Mouse (Mus musculus) naive thymus-derived CD4-positive, alpha-beta T cell, adult 2 months (primary cell): ENCODE results near the gene Akr1c19.
"Not testable (repeated sequence)": the region's sequence is repeated elsewhere in the genome, so short reads cannot be mapped to it uniquely, and the experiment has no call there.

Experiments used
- DNase-seq: peaks from one replicate; pipeline ENCODE4 v3.0.0-alpha.2; 2011; ENCODE audit warnings: low read depth

Akr1c19 gene

GRCm38 (mm10) chr13:4228441-4228840, at the start of gene Akr1c19:
Akr1c19 (plus strand) TSS chr13:4228700.
- no peak for DNase-seq

GRCm38 (mm10) chr13:4181321-4181720, 47.2 kb upstream of the Akr1c19 start:
- not testable (repeated sequence) for DNase-seq

GRCm38 (mm10) chr13:4183116-4183515, 45.4 kb upstream of the Akr1c19 start:
- DNase-seq = no peak

- not testable (repeated sequence) for DNase-seq
Measured at GRCm38 (mm10) chr13:4186641-4187411, 41.7 kb upstream of the Akr1c19 start.

- no peak for DNase-seq
Measured at GRCm38 (mm10) chr13:4188174-4188573, 40.3 kb upstream of the Akr1c19 start.

- DNase-seq = peak; percentile 64
Measured at GRCm38 (mm10) chr13:4190904-4191303, 37.6 kb upstream of the Akr1c19 start, which contains the start of gene Akr1c13. Akr1c13 (plus strand) TSS chr13:4191150.

GRCm38 (mm10) chr13:4192511-4192910, 36.0 kb upstream of the Akr1c19 start:
- no peak for DNase-seq

GRCm38 (mm10) chr13:4206147-4206903, 22.2 kb upstream of the Akr1c19 start:
- DNase-seq = no peak

GRCm38 (mm10) chr13:4211560-4212299, 16.8 kb upstream of the Akr1c19 start:
- no peak for DNase-seq

- DNase-seq = no peak
Measured at GRCm38 (mm10) chr13:4212309-4212708, 16.2 kb upstream of the Akr1c19 start.

- DNase-seq = not testable (repeated sequence)
Measured at GRCm38 (mm10) chr13:4215496-4215895, 13.0 kb upstream of the Akr1c19 start.

GRCm38 (mm10) chr13:4230841-4231623, 2.5 kb downstream of the Akr1c19 start:
- no peak for DNase-seq

GRCm38 (mm10) chr13:4233135-4233534, 4.6 kb downstream of the Akr1c19 start:
- no peak for DNase-seq

- no peak for DNase-seq
Measured at GRCm38 (mm10) chr13:4233536-4234172, 5.2 kb downstream of the Akr1c19 start.

GRCm38 (mm10) chr13:4244861-4245559, 16.5 kb downstream of the Akr1c19 start:
- no peak for DNase-seq

GRCm38 (mm10) chr13:4249347-4249746, 20.8 kb downstream of the Akr1c19 start:
- DNase-seq = no peak

- not testable (repeated sequence) for DNase-seq
Measured at GRCm38 (mm10) chr13:4256894-4257293, 28.4 kb downstream of the Akr1c19 start.

- DNase-seq = no peak
Measured at GRCm38 (mm10) chr13:4257349-4257748, 28.8 kb downstream of the Akr1c19 start.

- DNase-seq = no peak
Measured at GRCm38 (mm10) chr13:4264612-4265011, 36.1 kb downstream of the Akr1c19 start.

GRCm38 (mm10) chr13:4265047-4265446, 36.5 kb downstream of the Akr1c19 start:
- no peak for DNase-seq
